Mouse (Mus musculus) embryo, embryonic 11.5 days (tissue): Measurements from ENCODE around the gene Efcab2.
A peak's percentile ranks its signal among the peaks of the same experiment; 100 is the strongest.

Source experiments
- DNase-seq: peaks from one replicate; pipeline ENCODE4 v3.0.0-alpha.2; 2012; ENCODE audit warnings: low read depth, low spot score

Gene Efcab2

GRCm38 (mm10) chr1:178483854-178484253 lies 78.0 kb downstream of the Efcab2 start:
- DNase-seq, result no peak

- DNase-seq, result no peak
Measured at GRCm38 (mm10) chr1:178485138-178485867, 79.4 kb downstream of the Efcab2 start.

- no peak for DNase-seq
Measured at GRCm38 (mm10) chr1:178485868-178486220, 80.0 kb downstream of the Efcab2 start.

GRCm38 (mm10) chr1:178486828-178487227 lies 80.9 kb downstream of the Efcab2 start:
- no peak for DNase-seq

- no peak for DNase-seq
Measured at GRCm38 (mm10) chr1:178489127-178489526, 83.2 kb downstream of the Efcab2 start.

- DNase-seq, result no peak
Measured at GRCm38 (mm10) chr1:178491733-178492132, 85.8 kb downstream of the Efcab2 start.

GRCm38 (mm10) chr1:178492493-178492892 lies 86.6 kb downstream of the Efcab2 start:
- no peak for DNase-seq

- DNase-seq, result no peak
Measured at GRCm38 (mm10) chr1:178496186-178496585, 90.3 kb downstream of the Efcab2 start.

- DNase-seq, result no peak
Measured at GRCm38 (mm10) chr1:178496841-178497240, 91.0 kb downstream of the Efcab2 start.

GRCm38 (mm10) chr1:178506938-178507337 lies 101.1 kb downstream of the Efcab2 start:
- DNase-seq, result no peak

GRCm38 (mm10) chr1:178512323-178513031 lies 106.6 kb downstream of the Efcab2 start:
- no peak for DNase-seq

- no peak for DNase-seq
Measured at GRCm38 (mm10) chr1:178513954-178514353, 108.1 kb downstream of the Efcab2 start.

GRCm38 (mm10) chr1:178515839-178516238 lies 110.0 kb downstream of the Efcab2 start:
- DNase-seq, result no peak

- DNase-seq, result no peak
Measured at GRCm38 (mm10) chr1:178522389-178522788, 116.5 kb downstream of the Efcab2 start.

- DNase-seq, result no peak
Measured at GRCm38 (mm10) chr1:178523152-178523551, 117.3 kb downstream of the Efcab2 start.

- peak; percentile 84 for DNase-seq
Measured at GRCm38 (mm10) chr1:178527185-178527546, 121.3 kb downstream of the Efcab2 start.

- peak; percentile 31 for DNase-seq
Measured at GRCm38 (mm10) chr1:178527547-178528361, 121.9 kb downstream of the Efcab2 start.

GRCm38 (mm10) chr1:178528431-178529351 lies 122.8 kb downstream of the Efcab2 start, which contains the start of gene Kif26b:
Gene Kif26b, plus strand, starts transcription at chr1:178529125.
- DNase-seq, result no peak

GRCm38 (mm10) chr1:178529512-178530300 lies 123.8 kb downstream of the Efcab2 start:
- DNase-seq, result no peak

- DNase-seq, result no peak
Measured at GRCm38 (mm10) chr1:178530301-178531078, 124.6 kb downstream of the Efcab2 start.
